In genomic region chr6:25684391-25684790, GRCm38 (mm10) we compare ENCODE assay signal across 24 mouse cellular contexts. TPM values are rescaled to one million over a fixed set of nuclear protein-coding genes. Genes with fewer than 3 reads are reported as not detected.
"Had no signal": no experiment of that assay in that cellular context is flagged by ENCODE, and none has a peak within 500 bp of the region (broad histone marks: within the 10 kb centered on the region; RNA-seq: fewer than 3 reads in every experiment).

No protein-coding gene starts in this region.

- H3K4me3 ChIP-seq: limb, embryonic 10.5 days; limb, embryonic 13.5 days; liver, embryonic 12.5 days; liver, embryonic 15.5 days; lung, embryonic 15.5 days; midbrain, embryonic 12.5 days; midbrain, embryonic 15.5 days; neural tube, embryonic 12.5 days; neural tube, embryonic 15.5 days had no signal

- H3K27me3 ChIP-seq: midbrain, embryonic 15.5 days had no signal

- H3K27ac ChIP-seq: limb, embryonic 10.5 days; limb, embryonic 13.5 days; liver, embryonic 12.5 days; liver, embryonic 15.5 days; lung, embryonic 15.5 days; macrophage; midbrain, embryonic 12.5 days; midbrain, embryonic 15.5 days; neural tube, embryonic 12.5 days; neural tube, embryonic 15.5 days; stomach, postnatal 0 days had no signal

- DNase-seq: kidney, adult 9 months; kidney, postnatal 14 days; kidney, postnatal 4 days; liver; lung, adult 18-20 months; lung, postnatal 10 days; right cerebral cortex, adult 18-20 months; right cerebral cortex, postnatal 14 days; right cerebral cortex, postnatal 4 days; thymus, adult 2 months; thymus, postnatal 14 days; thymus, postnatal 4 days had no signal

- H3K9ac ChIP-seq: limb, embryonic 13.5 days; liver, embryonic 12.5 days; liver, embryonic 15.5 days; lung, embryonic 15.5 days; midbrain, embryonic 12.5 days; midbrain, embryonic 15.5 days; neural tube, embryonic 12.5 days; neural tube, embryonic 15.5 days had no signal

- H3K36me3 ChIP-seq: limb, embryonic 10.5 days; limb, embryonic 13.5 days; liver, embryonic 12.5 days; liver, embryonic 15.5 days; lung, embryonic 15.5 days; midbrain, embryonic 12.5 days; midbrain, embryonic 15.5 days; neural tube, embryonic 12.5 days; neural tube, embryonic 15.5 days had no signal

- H3K4me2 ChIP-seq: limb, embryonic 13.5 days; liver, embryonic 12.5 days; liver, embryonic 15.5 days; lung, embryonic 15.5 days; midbrain, embryonic 12.5 days; midbrain, embryonic 15.5 days; neural tube, embryonic 12.5 days; neural tube, embryonic 15.5 days had no signal

- ATAC-seq: liver, embryonic 12.5 days; midbrain, embryonic 15.5 days had no signal

- H3K4me1 ChIP-seq: liver, embryonic 12.5 days; liver, embryonic 15.5 days had no signal

- H3K9me3 ChIP-seq: limb, embryonic 10.5 days; limb, embryonic 13.5 days; liver, embryonic 12.5 days; liver, embryonic 15.5 days; lung, embryonic 15.5 days; midbrain, embryonic 12.5 days; midbrain, embryonic 15.5 days; neural tube, embryonic 12.5 days; neural tube, embryonic 15.5 days had no signal

RNA-seq across cellular contexts. Expression of gene Gpr37, which starts 6.1 kb away (rescaled TPM):
- total RNA-seq: megakaryocyte, adult 5-6 weeks had no signal
- polyA plus RNA-seq: macrophage had no signal
